Mouse (Mus musculus) kidney, embryonic 16.5 days (tissue): Measurements from ENCODE around the gene Zbed4. TPM values are rescaled to one million over a fixed set of nuclear protein-coding genes. Genes with fewer than 3 reads are reported as not detected.
A peak's percentile ranks its signal among the peaks of the same experiment; 100 is the strongest.
"Not testable (repeated sequence)": the region's sequence is repeated elsewhere in the genome, so short reads cannot be mapped to it uniquely, and the experiment has no call there.

ENCODE experiments used
- ATAC-seq: fragments of 200-750 bp; cut with Nextera tagmentation; 2 replicates; pipeline ENCODE4 v1.8.0; 2017; ENCODE audit warnings: moderate TSS enrichment; ENCODE audit not compliant: low FRiP score, low TSS enrichment
- H3K27ac ChIP-seq: fragments of 300-500 bp; sonication (generic); 2 replicates; pipeline ENCODE4 v1.5.1; 2014; ENCODE audit warnings: low read length
- H3K27me3 ChIP-seq: fragments of 300-500 bp; sonication (generic); 2 replicates; pipeline ENCODE4 v1.6.1; 2014; ENCODE audit warnings: low read length, control low read depth, mixed read lengths; ENCODE audit not compliant: insufficient read depth
- H3K36me3 ChIP-seq: fragments of 300-500 bp; sonication (generic); 2 replicates; pipeline ENCODE4 v1.6.1; 2014; ENCODE audit warnings: low read length, control low read depth, mixed read lengths; ENCODE audit not compliant: insufficient read depth
- H3K4me1 ChIP-seq: fragments of 300-500 bp; sonication (generic); 2 replicates; pipeline ENCODE4 v1.6.1; 2014; ENCODE audit warnings: low read length, control low read depth, mixed read lengths; ENCODE audit not compliant: insufficient read depth
- H3K4me2 ChIP-seq: fragments of 300-500 bp; sonication (generic); replicated peaks from 2 replicates; pipeline ENCODE4 v1.6.1; 2014; ENCODE audit warnings: low read depth, low read length
- H3K4me3 ChIP-seq: fragments of 300-500 bp; sonication (generic); 2 replicates; pipeline ENCODE4 v1.5.1; 2014; ENCODE audit warnings: mild to moderate bottlenecking, low read length
- H3K9ac ChIP-seq: fragments of 300-500 bp; sonication (generic); replicated peaks from 2 replicates; pipeline ENCODE4 v1.6.1; 2014; ENCODE audit warnings: low read length
- H3K9me3 ChIP-seq: fragments of 300-500 bp; sonication (generic); 2 replicates; pipeline ENCODE4 v1.6.1; 2016; ENCODE audit warnings: low read length, control low read depth
- WGBS: fragments of 180-500 bp; shearing (Covaris S2); extraction: QIAGEN DNeasy Blood & Tissue Kit; methylation state at CpG from one replicate; pipeline ENCODE4 v1.1.7; 2014; 5-methylcytosine and 5-hydroxymethylcytosine counted together
- polyA plus RNA-seq: library from polyadenylated mRNA; unstranded; fragments of >200 nt; fragmentation: Nextera tagmentation; extraction: Ambion mirVana; gene quantifications from 2 replicates; pipeline ENCODE4 v1.2.1, GENCODE M21; 2015

Gene Zbed4
- polyA plus RNA-seq, 1 experiment from 2014 or later, result 22.0 TPM

DNA sequence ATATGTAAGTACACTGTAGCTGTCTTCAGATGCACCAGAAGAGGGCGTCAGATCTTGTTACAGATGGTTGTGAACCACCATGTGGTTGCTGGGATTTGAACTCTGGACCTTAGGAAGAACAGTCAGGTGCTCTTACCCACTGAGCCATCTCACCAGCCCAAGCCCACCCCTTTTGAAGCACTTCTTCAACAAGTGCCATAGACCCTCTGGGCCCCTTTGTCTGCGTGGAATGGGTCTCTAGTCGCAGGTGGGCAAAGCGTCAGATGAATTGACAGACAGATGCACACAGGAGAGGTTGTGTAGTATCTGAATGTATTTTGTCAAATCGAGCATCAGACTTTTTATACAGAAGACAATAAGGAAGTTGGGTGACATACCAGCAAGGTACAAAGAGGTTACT, 43.3 kb downstream of the Zbed4 start:
- not testable (repeated sequence) for H3K4me2 ChIP-seq, ATAC-seq, H3K9me3 ChIP-seq, H3K27me3 ChIP-seq, H3K4me3 ChIP-seq, H3K9ac ChIP-seq, H3K4me1 ChIP-seq, H3K27ac ChIP-seq, H3K36me3 ChIP-seq
- 95% methylated on average over 4 of the region's 5 CpGs for WGBS

DNA sequence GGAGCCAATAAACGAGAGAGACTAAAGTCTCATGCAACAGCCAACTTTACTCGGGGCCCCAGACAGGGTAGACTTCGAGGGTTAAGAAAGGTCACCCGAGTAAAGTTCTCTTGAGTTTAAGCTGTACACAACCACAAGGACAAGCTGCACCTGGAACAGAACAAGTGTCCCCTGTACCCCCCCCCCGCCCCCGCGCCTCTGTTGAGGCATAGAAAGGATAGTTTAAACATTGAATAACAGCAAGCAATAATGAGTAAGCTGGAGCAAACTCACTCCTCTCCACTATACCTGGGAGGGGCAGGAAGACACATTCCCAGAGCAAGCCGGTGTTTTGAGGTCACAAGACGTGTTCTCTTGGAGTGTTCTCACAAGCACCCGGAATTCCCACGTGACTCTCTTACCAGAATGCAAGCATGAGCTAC, 48.5 kb downstream of the Zbed4 start:
- 74% methylated on average over 11 of the region's 11 CpGs for WGBS
- no peaks in the 10 kb centered on the region for H3K27me3 ChIP-seq
- peaks cover 7% of the 10 kb centered on the region for H3K36me3 ChIP-seq
- no peak overlapping the region for H3K4me3 ChIP-seq
- peak; percentile 90 for ATAC-seq
- no peak overlapping the region for H3K4me2 ChIP-seq
- peak overlapping the region; percentile 56; the same call in 1 of the 2 replicates for H3K27ac ChIP-seq
- H3K9ac ChIP-seq, result no peak overlapping the region
- no peaks in the 10 kb centered on the region for H3K4me1 ChIP-seq
- no peaks in the 10 kb centered on the region for H3K9me3 ChIP-seq

GRCm38 (mm10) chr15:88800921-88801354, 49.5 kb downstream of the Zbed4 start:
- 64% methylated on average over 6 of the region's 6 CpGs for WGBS
- Histone ChIP-seq H3K4me1 (no peaks in the 10 kb centered on the region), H3K9ac (no peak overlapping the region), H3K27me3 (no peaks in the 10 kb centered on the region), H3K9me3 (no peaks in the 10 kb centered on the region), H3K4me3 (no peak overlapping the region), H3K4me2 (no peak overlapping the region), H3K36me3 (peaks cover 16% of the 10 kb centered on the region), H3K27ac (peak overlapping the region; percentile 29; the same call in 1 of the 2 replicates)
- peak; percentile 58; the same call in 1 of the 2 replicates for ATAC-seq

DNA sequence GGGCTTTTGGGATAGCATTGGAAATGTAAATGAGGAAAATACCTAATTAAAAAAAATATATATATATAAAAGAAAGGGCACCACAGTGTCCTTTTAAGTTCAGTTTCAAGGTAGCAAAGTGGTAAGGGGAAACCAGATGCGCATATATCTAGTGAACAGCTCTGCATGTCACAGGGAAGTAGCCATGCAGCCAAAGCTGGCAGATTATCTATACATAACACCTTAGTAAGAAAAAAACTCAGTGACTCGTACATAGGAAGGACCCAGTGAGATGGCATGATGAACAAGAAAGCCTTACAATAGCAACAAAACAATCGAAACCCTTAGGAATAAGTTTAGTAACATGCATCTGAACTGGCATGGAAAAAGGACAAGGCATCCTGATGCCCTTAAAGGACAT, 50.4 kb downstream of the Zbed4 start:
- no peaks in the 10 kb centered on the region for H3K27me3 ChIP-seq
- H3K9ac ChIP-seq, result no peak overlapping the region
- 93% methylated on average over 3 of the region's 3 CpGs for WGBS
- peaks cover 23% of the 10 kb centered on the region for H3K36me3 ChIP-seq
- no peak overlapping the region for H3K27ac ChIP-seq
- H3K4me2 ChIP-seq, result no peak overlapping the region
- no peaks in the 10 kb centered on the region for H3K4me1 ChIP-seq
- no peaks in the 10 kb centered on the region for H3K9me3 ChIP-seq
- no peak for ATAC-seq
- H3K4me3 ChIP-seq, result no peak overlapping the region

GRCm38 (mm10) chr15:88802348-88802747, 50.9 kb downstream of the Zbed4 start:
- Histone ChIP-seq H3K9ac (no peak overlapping the region), H3K36me3 (peaks cover 23% of the 10 kb centered on the region), H3K9me3 (no peaks in the 10 kb centered on the region), H3K4me3 (no peak overlapping the region), H3K4me1 (no peaks in the 10 kb centered on the region), H3K27ac (no peak overlapping the region), H3K4me2 (no peak overlapping the region), H3K27me3 (no peaks in the 10 kb centered on the region)
- WGBS, result 87% methylated on average over 6 of the region's 6 CpGs
- ATAC-seq, result no peak

GRCm38 (mm10) chr15:88808121-88808520, 56.7 kb downstream of the Zbed4 start:
- Histone ChIP-seq H3K9ac (no peak overlapping the region), H3K9me3 (no peaks in the 10 kb centered on the region), H3K27me3 (no peaks in the 10 kb centered on the region), H3K4me3 (no peak overlapping the region), H3K4me2 (no peak overlapping the region), H3K4me1 (no peaks in the 10 kb centered on the region), H3K36me3 (peaks cover 42% of the 10 kb centered on the region), H3K27ac (no peak overlapping the region)
- no peak for ATAC-seq
- 84% methylated on average over 8 of the region's 8 CpGs for WGBS

- H3K27me3 ChIP-seq, result no peaks in the 10 kb centered on the region
- no peak overlapping the region for H3K4me3 ChIP-seq
- H3K4me1 ChIP-seq, result no peaks in the 10 kb centered on the region
- peaks cover 42% of the 10 kb centered on the region for H3K36me3 ChIP-seq
- no peak overlapping the region for H3K4me2 ChIP-seq
- H3K9me3 ChIP-seq, result no peaks in the 10 kb centered on the region
- no peak for ATAC-seq
- WGBS, result 90% methylated on average over 2 of the region's 2 CpGs
- H3K9ac ChIP-seq, result no peak overlapping the region
- no peak overlapping the region for H3K27ac ChIP-seq
These were observed 58.9 kb downstream of the Zbed4 start for GRCm38 (mm10) chr15:88810369-88810768.

DNA sequence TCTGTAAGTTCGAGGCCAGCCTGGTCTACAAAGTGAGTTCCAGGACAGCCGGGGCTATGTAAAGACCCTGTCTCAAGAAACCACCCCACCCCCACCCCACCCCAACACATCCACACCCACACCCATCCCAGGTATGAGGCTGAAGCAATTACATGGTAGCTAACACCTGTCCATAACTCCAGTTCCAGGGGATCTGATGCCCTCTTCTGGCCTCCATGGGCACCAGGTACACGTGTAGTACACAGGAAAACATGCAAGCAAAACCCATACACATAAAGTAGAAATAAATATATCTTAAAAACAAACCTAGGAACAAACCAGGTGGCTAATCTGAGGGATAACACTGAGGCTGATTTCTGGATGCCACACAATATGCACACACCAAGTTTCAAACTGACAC, 61.8 kb downstream of the Zbed4 start:
- Histone ChIP-seq H3K4me3 (no peak overlapping the region), H3K27me3 (no peaks in the 10 kb centered on the region), H3K9ac (no peak overlapping the region), H3K9me3 (no peaks in the 10 kb centered on the region), H3K36me3 (peaks cover 33% of the 10 kb centered on the region), H3K4me2 (no peak overlapping the region), H3K4me1 (peaks cover 1% of the 10 kb centered on the region), H3K27ac (no peak overlapping the region)
- ATAC-seq, result no peak
- 83% methylated on average over 3 of the region's 3 CpGs for WGBS

- not testable (repeated sequence) for H3K4me3 ChIP-seq, H3K27me3 ChIP-seq, H3K4me2 ChIP-seq, H3K9ac ChIP-seq, H3K4me1 ChIP-seq, H3K9me3 ChIP-seq, ATAC-seq, H3K27ac ChIP-seq
- peaks cover 33% of the 10 kb centered on the region for H3K36me3 ChIP-seq
- 97% methylated on average over 2 of the region's 2 CpGs for WGBS
These were observed 62.4 kb downstream of the Zbed4 start for GRCm38 (mm10) chr15:88813873-88814272.

- Histone ChIP-seq H3K36me3 (peaks cover 29% of the 10 kb centered on the region), H3K4me1 (peaks cover 5% of the 10 kb centered on the region)
- WGBS, result 98% methylated on average over 11 of the region's 11 CpGs
These were observed 63.1 kb downstream of the Zbed4 start for GRCm38 (mm10) chr15:88814411-88815047.

More at GRCm38 (mm10) chr15:88814411-88815047, 63.1 kb downstream of the Zbed4 start:
- no peaks in the 10 kb centered on the region for H3K27me3 ChIP-seq
- H3K27ac ChIP-seq, result no peak overlapping the region
- no peak for ATAC-seq
- H3K9ac ChIP-seq, result no peak overlapping the region
- H3K4me3 ChIP-seq, result no peak overlapping the region
- H3K4me2 ChIP-seq, result no peak overlapping the region
- no peaks in the 10 kb centered on the region for H3K9me3 ChIP-seq
